Mouse (Mus musculus): ENCODE data around the gene Osr1. TPM values are rescaled to one million over a fixed set of nuclear protein-coding genes. Genes with fewer than 3 reads are reported as not detected.

Osr1 gene
- polyA plus RNA-seq (2015; fragmentation: Illumina TruSeq; extraction: RNeasy Lipid Tissue Mini Kit (QIAGEN cat#74804); ENCODE audit: low read depth, low replicate concordance), result 1.4 TPM

DNA sequence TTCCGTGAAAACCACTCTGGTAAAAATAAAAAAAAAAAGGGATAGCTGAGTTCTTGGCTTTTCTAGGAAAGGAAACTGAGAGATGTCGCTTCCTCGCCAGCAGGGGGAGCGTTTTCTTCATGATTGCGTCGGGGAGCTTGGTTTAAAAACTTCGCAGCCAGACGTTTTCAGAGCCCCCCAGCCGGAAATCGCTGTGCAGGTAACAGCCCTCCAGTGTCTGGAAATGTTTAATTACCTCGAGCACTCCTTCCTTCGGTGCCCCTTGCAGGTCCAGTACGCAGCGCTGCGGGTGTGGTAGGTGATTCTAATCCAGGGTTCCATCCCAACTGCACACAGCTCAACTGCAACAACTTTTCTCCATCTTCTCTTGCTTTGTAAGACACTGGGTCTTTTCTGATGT is at the start of gene Osr1:
Osr1 (plus strand) TSS at position 146 of the 400 bp plus-strand sequence.

